Mouse (Mus musculus) erythroblast, adult 5-6 weeks (primary cell): Measurements from ENCODE around the gene Ano1. TPM values are rescaled to one million over a fixed set of nuclear protein-coding genes. Genes with fewer than 3 reads are reported as not detected.
A peak's percentile ranks its signal among the peaks of the same experiment; 100 is the strongest.

ENCODE experiments used
- ATAC-seq: replicated peaks from 2 replicates; pipeline ENCODE4 v1.8.0; 2016; ENCODE audit warnings: moderate number of reproducible peaks, mild to moderate bottlenecking, moderate TSS enrichment, inconsistent platforms; ENCODE audit not compliant: poor library complexity, low FRiP score, severe bottlenecking
- total RNA-seq, 2 experiments: library from RNA; stranded (forward) in 1 of 2; stranded (reverse) in 1 of 2; fragments of 150-400 nt in 1 of 2; fragments of 200-764, 138-1000 nt in 1 of 2; gene quantifications; 2 replicates each; pipeline versions ENCODE4 v1.2.3 to v1.2.4; 2015 to 2017; ENCODE audit warnings: low replicate concordance in 2 of 2

Ano1 gene
- not detected in 2 replicates for total RNA-seq (2015; ENCODE audit: low replicate concordance)
- not detected in 2 replicates for total RNA-seq (2017; ENCODE audit: low replicate concordance)

GRCm38 (mm10) chr7:144751833-144752232 lies at the start of gene Ano1:
Gene Ano1, minus strand, starts transcription at chr7:144751974.
- no peak for ATAC-seq

- ATAC-seq = no peak
Observed at GRCm38 (mm10) chr7:144798471-144798870, 46.7 kb upstream of the Ano1 start.

GRCm38 (mm10) chr7:144796986-144797735 lies 45.4 kb upstream of the Ano1 start:
- ATAC-seq = no peak

DNA sequence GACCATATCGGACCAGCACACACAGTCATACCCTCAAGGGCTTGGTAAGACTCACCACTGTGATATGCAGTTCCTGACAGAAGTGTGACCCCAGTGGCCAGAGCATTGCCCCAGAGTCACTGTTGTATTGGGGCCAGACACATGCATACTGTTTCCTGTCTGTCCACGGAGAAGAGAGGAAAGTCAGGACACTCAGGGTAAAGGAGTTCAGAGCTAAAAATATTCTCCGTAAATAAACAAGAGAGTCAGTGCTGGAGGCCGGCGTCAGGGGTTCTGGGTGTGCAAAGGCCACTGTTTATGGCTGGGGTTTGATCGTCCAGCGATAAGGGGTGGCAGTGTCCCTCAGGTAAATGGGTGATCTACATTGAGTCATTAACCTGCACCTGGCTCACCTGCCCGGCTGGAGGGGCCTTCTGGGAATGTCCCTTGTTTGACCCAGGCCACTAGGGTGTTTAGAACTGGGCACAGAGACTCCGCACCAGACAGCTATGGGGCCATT lies 44.3 kb upstream of the Ano1 start:
- no peak for ATAC-seq

DNA sequence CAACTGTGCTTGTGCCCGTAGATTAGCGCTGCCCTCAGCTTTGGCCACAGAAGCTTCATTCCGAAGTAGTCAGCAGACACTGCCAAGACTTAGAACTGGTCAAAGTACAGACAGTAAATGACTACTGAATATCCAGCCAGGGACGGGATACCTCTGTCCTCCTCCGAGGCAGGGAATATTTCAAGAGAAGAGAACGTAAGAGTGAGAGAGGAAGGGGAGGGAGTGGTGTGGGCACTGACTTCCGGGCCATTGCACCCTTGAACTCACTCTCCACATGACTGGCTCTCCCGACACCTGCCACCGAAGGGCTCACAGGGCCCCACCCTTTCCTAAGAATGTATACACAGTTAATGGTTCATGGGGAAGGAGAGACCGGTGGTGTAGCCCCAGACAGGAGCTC lies 41.5 kb upstream of the Ano1 start:
- ATAC-seq = no peak

DNA sequence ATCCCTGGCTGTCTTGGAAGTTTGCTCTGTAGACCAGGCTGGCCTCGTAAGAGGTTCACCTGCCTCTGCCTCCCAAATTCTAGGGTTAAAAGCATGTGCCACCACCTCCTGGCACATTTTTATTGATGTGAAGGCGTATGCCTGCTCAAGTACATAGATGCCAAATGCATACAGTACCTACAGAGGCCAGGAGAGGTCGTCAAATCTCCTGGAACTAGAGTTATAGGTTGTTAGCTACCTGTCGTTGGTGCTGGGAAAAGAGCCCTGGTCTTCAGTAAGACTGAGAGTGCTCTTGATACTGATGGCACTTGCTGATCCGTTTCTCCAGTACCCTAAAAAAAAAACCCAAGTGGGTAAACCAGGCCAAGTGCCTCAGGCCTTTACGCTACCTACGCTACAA lies 39.7 kb upstream of the Ano1 start:
- no peak for ATAC-seq

GRCm38 (mm10) chr7:144789601-144790556 lies 38.1 kb upstream of the Ano1 start:
- no peak for ATAC-seq

DNA sequence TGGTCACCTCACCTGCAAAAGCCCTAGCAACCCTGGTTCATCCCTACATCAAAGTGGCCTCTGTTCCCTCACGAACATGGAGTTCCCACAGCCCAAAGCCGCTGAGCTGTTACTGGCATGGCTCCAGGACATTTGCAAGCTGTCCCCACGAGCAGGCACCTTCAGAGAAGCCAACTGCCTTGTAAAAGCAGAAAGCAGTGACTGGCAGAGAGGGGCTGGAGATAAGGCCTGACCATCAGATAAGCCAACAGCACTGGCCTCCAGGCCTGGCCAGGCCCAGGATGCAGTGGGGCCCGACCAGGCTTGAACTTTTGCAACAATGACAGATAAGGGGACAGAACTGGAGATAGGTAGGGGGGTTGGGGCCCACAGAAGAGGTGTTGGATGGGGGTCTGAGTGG lies 36.9 kb upstream of the Ano1 start:
- no peak for ATAC-seq

GRCm38 (mm10) chr7:144787501-144787900 lies 35.7 kb upstream of the Ano1 start:
- no peak for ATAC-seq

DNA sequence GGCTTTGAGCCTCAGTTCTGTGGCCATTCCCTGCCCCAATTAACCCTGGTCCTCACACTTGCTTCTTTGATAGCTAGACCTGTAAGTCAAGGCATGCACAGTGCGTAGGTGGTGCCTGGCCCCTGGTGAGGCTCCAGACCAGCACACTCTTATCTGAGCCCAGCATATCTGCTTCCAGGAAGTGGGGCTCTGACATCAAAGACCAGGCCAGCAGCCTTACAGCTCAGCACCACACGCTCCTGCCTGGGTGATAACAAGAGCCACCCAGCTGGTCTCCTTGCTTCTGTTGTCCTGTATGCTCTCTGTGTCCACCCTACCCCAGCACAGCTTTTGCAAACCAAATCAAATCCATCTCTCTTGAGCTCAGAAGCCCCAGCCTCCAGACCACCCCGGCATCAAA lies 34.8 kb upstream of the Ano1 start:
- peak; percentile 72 for ATAC-seq

GRCm38 (mm10) chr7:144784176-144784575 lies 32.4 kb upstream of the Ano1 start:
- ATAC-seq = no peak

GRCm38 (mm10) chr7:144782402-144782801 lies 30.6 kb upstream of the Ano1 start:
- ATAC-seq = no peak

DNA sequence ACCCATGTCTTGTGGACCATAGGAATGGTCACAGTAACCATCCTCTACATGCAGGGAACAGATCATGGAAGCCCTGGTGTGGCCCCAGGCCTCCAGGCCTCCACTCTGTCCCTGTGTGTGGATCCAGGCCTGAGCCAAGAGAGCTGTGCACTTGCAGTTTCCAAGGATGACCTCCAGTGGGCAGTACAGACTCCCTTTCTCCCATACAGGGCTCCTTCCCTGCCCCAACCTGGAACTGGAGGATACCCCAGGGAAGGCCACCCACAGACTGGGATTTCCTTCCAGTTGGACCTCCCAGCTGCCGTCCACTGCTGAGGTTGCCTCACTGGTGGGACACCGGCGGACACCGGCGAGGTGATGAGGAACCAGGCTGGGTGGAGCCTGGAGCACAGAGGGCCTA lies 29.6 kb upstream of the Ano1 start:
- 0 out of 2 replicates have a peak, but pooled peaks have one; percentile 40 for ATAC-seq

GRCm38 (mm10) chr7:144780190-144780589 lies 28.4 kb upstream of the Ano1 start:
- ATAC-seq = no peak

- ATAC-seq = no peak
Observed at GRCm38 (mm10) chr7:144779691-144780090, 27.9 kb upstream of the Ano1 start.

DNA sequence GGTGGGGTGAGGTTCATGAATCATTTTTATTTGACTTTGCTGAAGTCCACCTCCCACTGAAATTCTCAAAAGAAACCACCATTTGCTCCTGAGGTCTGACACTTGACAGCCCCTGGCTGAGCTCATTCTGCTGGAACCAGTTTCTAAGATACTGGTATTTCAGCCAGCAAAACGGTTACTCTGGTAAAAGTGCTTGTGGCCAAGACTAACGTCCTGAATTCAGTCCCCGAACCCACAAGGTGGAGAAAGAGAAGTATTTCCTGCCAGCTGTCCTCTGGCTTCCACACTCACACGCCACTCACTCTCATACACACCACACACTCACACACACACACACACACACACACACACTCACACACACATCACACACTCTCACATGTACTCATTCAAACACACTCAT lies 26.0 kb upstream of the Ano1 start:
- ATAC-seq = no peak

- peak; percentile 59 for ATAC-seq
Observed at GRCm38 (mm10) chr7:144775804-144776447, 24.2 kb upstream of the Ano1 start.

DNA sequence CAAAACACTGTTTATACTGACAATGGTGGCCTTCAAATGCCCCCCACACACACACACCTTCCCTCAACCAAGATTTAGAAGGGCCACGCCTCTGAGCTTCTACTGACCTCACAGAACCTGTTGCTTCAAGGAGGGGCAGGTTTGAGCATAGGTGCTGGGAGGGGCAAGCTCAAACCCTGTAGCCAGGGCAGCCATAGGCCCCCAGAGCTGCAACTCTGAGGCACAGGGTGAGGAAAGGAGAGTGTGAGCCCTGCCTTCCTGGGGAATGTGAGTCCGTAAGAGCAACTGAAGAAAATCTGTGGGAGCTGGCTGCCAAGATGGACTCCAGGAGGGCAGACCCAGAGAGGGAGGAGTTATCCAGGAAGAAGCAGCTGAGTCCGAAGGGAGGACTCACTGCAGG lies 23.4 kb upstream of the Ano1 start:
- no peak for ATAC-seq

GRCm38 (mm10) chr7:144774283-144774682 lies 22.5 kb upstream of the Ano1 start:
- no peak for ATAC-seq

DNA sequence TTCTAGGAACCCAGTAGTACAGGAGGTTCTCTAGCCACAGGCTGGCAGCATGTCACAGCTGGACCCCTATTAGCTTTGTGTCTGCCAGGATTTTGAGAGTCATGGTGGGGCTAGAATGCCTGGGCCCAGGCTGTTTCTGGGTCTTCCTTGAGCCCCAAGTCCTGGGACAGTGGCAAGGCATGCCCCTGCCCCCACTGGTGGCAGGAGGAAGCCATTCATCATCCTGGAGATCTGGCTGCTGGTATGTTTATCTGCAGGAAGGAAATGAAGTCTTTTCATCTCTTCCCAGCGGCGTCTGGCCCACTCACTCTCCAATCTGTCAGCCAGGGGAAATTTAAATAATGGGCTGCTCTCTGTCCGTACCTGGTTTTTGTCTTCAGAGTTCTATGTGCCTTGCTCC lies 18.3 kb upstream of the Ano1 start:
- ATAC-seq = no peak
